Mouse (Mus musculus) embryonic facial prominence, embryonic 10.5 days (tissue): Measurements from ENCODE around the gene Sox5. TPM values are rescaled to one million over a fixed set of nuclear protein-coding genes. Genes with fewer than 3 reads are reported as not detected.

Source experiments
- DNase-seq: peaks from one replicate; pipeline ENCODE4 v3.0.0-alpha.2; 2017; ENCODE audit warnings: low spot score
- H3K27ac ChIP-seq: fragments of 300-500 bp; sonication (generic); replicated peaks from 2 replicates; pipeline ENCODE4 v1.5.1; 2016; ENCODE audit warnings: mild to moderate bottlenecking
- H3K27me3 ChIP-seq: fragments of 300-500 bp; sonication (generic); replicated peaks from 2 replicates; pipeline ENCODE4 v1.6.1; 2016; ENCODE audit warnings: low read depth, mild to moderate bottlenecking; ENCODE audit not compliant: poor library complexity, severe bottlenecking
- H3K36me3 ChIP-seq: fragments of 300-500 bp; sonication (generic); replicated peaks from 2 replicates; pipeline ENCODE4 v1.6.1; 2016; ENCODE audit warnings: mild to moderate bottlenecking, moderate library complexity
- H3K4me1 ChIP-seq: fragments of 300-500 bp; sonication (generic); 2 replicates; pipeline ENCODE4 v1.6.1; 2016
- H3K4me3 ChIP-seq: fragments of 300-500 bp; sonication (generic); 2 replicates; pipeline ENCODE4 v1.5.1; 2016; ENCODE audit warnings: mild to moderate bottlenecking, moderate library complexity
- H3K9me3 ChIP-seq: fragments of 300-500 bp; sonication (generic); 2 replicates; pipeline ENCODE4 v1.6.1; 2016; ENCODE audit warnings: mild to moderate bottlenecking
- WGBS: fragments of 180-500 bp; shearing (Covaris S2); methylation state at CpG from one replicate; pipeline ENCODE4 v1.1.7; 2016; 5-methylcytosine and 5-hydroxymethylcytosine counted together
- polyA plus RNA-seq: library from polyadenylated mRNA; unstranded; fragments of >200 nt; fragmentation: Nextera tagmentation; extraction: Ambion mirVana; gene quantifications from 2 replicates; pipeline ENCODE4 v1.2.1, GENCODE M21; 2016

The Sox5 gene
- polyA plus RNA-seq, 1 experiment from 2014 or later, result 65.1 TPM

DNA sequence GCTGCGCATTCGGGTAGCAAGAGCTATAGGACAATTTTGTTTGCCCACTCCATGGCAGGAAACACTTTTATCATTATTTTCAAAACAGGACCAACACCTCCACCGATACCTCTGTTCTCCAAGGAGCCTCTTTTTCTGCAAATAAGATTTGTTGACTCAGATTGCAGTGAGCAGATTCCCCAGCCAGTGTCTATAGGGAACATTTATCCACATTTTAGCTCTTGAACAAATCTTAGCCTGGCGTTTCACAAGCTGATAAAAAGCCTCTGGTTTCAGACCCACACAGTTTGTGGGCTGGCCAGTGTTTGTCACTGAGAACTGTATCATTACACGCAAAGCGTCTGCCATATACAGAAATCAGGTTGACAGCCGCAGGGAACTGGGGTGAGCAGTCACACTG is 823.4 kb downstream of the Sox5 start:
- DNase-seq, result no peak
- Histone ChIP-seq H3K4me3 (no peak overlapping the region), H3K36me3 (peaks cover 22% of the 10 kb centered on the region), H3K4me1 (peaks cover 15% of the 10 kb centered on the region), H3K9me3 (no peaks in the 10 kb centered on the region), H3K27me3 (no peaks in the 10 kb centered on the region), H3K27ac (no peak overlapping the region)
- 93% methylated on average over 7 of the region's 7 CpGs for WGBS

DNA sequence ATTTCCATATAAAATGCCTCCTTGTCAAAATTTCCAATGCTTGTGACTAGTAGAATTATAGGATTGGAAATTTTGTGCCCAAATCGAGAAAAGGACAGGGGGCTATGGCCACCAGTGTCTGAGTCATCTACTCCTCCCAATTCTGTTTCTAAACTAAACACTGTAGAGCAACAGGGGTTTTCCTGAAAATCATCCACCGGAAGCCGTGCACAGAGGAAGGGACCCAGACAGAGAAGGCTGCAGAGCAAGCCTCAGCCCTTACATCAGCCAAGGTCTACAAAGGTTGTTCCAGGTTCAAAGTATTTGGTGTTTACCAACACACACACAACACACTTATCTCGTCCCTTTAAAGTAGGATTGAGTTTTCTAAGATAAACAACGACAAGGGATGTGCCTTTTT is 824.7 kb downstream of the Sox5 start:
- Histone ChIP-seq H3K27me3 (no peaks in the 10 kb centered on the region), H3K9me3 (no peaks in the 10 kb centered on the region), H3K27ac (no peak overlapping the region), H3K36me3 (peaks cover 18% of the 10 kb centered on the region), H3K4me1 (peaks cover 15% of the 10 kb centered on the region), H3K4me3 (no peak overlapping the region)
- DNase-seq, result no peak
- WGBS, result 89% methylated on average over 5 of the region's 5 CpGs

DNA sequence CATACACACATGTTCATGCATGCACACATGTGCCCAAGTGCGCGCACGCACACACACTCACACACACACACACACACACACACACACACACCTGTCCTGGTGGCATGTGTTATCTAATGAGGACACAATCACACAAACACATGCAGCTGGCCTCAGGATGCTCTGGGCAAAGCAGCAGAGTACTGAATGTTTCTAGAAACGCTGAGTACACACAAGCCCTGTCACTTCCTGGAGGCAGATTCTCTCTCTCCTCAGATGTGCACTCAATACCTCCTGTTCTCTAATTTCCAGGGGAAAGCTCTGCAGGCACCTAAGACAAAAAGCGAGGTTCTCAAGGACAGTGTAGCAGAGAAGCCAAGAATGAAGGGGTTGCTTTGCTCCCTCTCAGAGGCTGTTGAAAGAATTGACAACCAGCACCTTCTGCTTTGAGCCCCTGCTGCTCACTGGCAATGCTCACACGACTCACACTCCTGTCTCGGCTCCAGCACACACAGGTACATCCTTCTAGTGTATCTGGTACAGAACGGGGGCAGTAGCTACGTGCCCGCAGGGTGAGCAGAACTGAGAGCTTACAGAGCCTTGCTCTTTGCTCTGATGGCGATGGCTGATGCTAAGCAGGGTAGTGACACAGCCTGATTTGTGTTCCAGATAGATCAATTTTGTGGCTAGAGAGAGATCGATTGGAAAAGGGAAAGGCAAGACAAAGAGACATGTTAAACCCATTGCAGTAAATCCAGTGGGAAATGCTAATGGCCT is 833.0 kb downstream of the Sox5 start:
- Histone ChIP-seq H3K27me3 (no peaks in the 10 kb centered on the region), H3K9me3 (no peaks in the 10 kb centered on the region), H3K4me3 (no peak overlapping the region), H3K36me3 (no peaks in the 10 kb centered on the region), H3K4me1 (peaks cover 7% of the 10 kb centered on the region), H3K27ac (peak overlapping the region; percentile 30)
- no peak for DNase-seq
- 68% methylated on average over 12 of the region's 12 CpGs for WGBS

DNA sequence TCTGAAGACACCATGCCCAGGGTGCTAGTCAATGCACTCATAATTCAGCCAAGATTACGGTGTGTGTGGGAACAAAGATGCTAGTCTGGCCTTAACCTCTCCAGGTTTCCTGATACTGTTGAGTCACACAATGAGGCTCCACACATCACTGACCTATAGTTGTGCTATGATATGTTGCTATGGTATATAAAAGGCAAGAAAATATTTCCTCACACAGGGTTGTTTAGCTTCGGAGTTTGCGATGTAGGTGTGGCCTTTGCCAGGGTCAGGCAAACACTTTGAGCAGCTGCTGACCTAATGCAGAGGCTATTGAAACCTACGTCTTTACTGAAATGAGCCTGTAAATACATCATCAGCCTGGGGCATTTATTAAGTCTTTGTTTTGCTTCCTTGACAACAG is 833.7 kb downstream of the Sox5 start:
- peaks cover 7% of the 10 kb centered on the region for H3K4me1 ChIP-seq
- no peak for DNase-seq
- H3K36me3 ChIP-seq, result peaks cover 6% of the 10 kb centered on the region
- H3K4me3 ChIP-seq, result no peak overlapping the region
- H3K27me3 ChIP-seq, result no peaks in the 10 kb centered on the region
- WGBS, result 82% methylated on average over 4 of the region's 4 CpGs
- H3K9me3 ChIP-seq, result no peaks in the 10 kb centered on the region
- no peak overlapping the region for H3K27ac ChIP-seq

DNA sequence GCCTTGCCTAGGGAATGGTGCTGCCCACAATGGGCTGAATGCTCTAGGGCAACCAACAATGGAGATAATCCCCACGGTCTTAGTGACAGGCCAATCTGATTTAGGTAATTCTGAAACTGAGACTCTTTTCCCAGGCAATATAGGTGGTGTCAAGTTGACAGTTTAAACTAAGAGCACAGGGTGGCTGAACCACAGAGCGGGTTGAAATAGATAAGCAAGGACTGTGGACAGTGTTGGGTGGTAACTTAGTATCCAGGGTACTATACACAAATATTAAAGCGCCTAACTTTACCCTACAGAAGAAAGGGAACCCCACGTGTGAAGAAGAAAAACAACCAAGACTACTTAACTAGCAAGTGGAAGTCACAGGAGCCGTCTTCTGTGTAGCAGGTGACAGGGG is 838.7 kb downstream of the Sox5 start:
- DNase-seq, result no peak
- H3K27ac ChIP-seq, result no peak overlapping the region
- no peaks in the 10 kb centered on the region for H3K27me3 ChIP-seq
- H3K9me3 ChIP-seq, result no peaks in the 10 kb centered on the region
- peaks cover 15% of the 10 kb centered on the region for H3K4me1 ChIP-seq
- peaks cover 12% of the 10 kb centered on the region for H3K36me3 ChIP-seq
- H3K4me3 ChIP-seq, result no peak overlapping the region
- 90% methylated on average over 5 of the region's 5 CpGs for WGBS

DNA sequence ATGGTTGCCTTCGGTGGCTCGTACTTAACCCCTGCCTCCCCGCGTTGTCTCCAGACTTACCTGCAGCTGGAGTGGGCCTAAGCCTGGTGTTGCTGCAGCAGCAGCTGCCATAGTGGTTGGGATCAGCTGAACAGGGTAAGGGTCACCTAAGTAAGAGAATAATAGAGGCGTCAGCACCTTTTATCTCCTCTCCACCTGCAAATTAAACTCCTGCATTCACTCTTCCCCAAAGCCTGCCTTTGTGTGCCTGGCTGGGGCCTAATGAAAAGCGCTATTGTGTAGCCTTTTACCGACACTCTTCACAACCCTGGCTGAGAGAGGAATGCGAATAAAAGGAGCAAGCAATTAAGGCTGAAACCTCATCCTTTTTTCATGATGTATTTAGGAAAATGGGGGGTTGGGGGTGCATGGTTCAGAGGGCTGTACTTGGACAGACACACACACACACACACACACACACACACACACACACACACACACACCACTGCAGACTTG is 840.4 kb downstream of the Sox5 start:
- WGBS, result 17% methylated on average over 8 of the region's 8 CpGs
- no peaks in the 10 kb centered on the region for H3K27me3 ChIP-seq
- H3K9me3 ChIP-seq, result no peaks in the 10 kb centered on the region
- no peak overlapping the region for H3K4me3 ChIP-seq
- peaks cover 15% of the 10 kb centered on the region for H3K4me1 ChIP-seq
- 0 out of 2 replicates have a peak overlapping the region, but pooled peaks have one; percentile 57 for H3K27ac ChIP-seq
- peak; percentile 49 for DNase-seq
- H3K36me3 ChIP-seq, result peaks cover 12% of the 10 kb centered on the region

DNA sequence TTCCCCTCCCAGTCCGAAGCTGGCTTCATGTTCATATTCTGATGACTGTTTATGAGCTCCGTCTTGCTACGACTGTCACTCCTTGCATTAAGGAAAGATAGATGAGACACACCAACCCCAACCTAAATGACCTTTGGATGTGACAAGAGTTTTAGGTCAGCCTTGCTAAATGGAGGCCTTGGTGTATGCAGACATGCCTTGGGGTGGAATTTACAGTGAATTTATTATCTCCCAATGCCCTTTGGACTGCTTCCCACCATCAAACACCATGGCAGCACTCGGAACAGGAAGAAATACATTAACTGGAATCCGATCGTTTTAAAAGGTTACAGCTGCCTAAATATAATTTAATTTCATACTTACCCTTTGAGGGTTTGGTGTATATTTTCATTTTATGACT is 858.6 kb downstream of the Sox5 start:
- Histone ChIP-seq H3K9me3 (no peaks in the 10 kb centered on the region), H3K27me3 (no peaks in the 10 kb centered on the region), H3K4me1 (peaks cover 9% of the 10 kb centered on the region), H3K27ac (no peak overlapping the region), H3K4me3 (no peak overlapping the region), H3K36me3 (peaks cover 14% of the 10 kb centered on the region)
- 74% methylated on average over 6 of the region's 6 CpGs for WGBS
- no peak for DNase-seq

DNA sequence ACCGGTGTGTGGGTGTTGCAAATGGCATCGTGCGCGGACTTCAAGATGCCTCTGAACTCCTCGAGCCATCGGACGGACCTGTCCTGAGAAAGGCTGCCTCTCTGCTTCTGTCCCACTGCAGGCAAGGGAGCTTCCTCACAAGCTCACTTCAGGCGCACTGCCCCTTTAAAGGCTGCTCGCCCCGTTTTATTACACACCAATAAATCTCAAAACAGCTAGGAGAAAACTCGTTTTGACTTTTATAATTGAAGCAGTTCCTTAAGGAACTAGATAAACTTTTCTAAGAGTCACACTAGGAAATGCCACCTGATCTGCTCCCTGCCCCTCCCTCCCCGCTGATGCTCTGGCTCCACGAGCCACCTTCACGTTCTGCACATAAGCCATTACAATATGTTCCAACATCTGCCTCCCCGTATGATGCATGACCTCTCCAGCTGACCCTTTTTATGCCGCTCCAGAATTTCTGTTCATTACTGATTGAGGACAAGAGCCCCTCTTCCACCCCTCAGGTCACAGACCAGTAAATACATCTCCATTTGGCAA is 863.3 kb downstream of the Sox5 start:
- H3K27ac ChIP-seq, result no peak overlapping the region
- 74% methylated on average over 16 of the region's 16 CpGs for WGBS
- peaks cover 6% of the 10 kb centered on the region; the same call in 1 of the 2 replicates for H3K36me3 ChIP-seq
- no peak for DNase-seq
- H3K4me1 ChIP-seq, result peaks cover 9% of the 10 kb centered on the region
- H3K4me3 ChIP-seq, result no peak overlapping the region
- H3K9me3 ChIP-seq, result no peaks in the 10 kb centered on the region
- H3K27me3 ChIP-seq, result no peaks in the 10 kb centered on the region

DNA sequence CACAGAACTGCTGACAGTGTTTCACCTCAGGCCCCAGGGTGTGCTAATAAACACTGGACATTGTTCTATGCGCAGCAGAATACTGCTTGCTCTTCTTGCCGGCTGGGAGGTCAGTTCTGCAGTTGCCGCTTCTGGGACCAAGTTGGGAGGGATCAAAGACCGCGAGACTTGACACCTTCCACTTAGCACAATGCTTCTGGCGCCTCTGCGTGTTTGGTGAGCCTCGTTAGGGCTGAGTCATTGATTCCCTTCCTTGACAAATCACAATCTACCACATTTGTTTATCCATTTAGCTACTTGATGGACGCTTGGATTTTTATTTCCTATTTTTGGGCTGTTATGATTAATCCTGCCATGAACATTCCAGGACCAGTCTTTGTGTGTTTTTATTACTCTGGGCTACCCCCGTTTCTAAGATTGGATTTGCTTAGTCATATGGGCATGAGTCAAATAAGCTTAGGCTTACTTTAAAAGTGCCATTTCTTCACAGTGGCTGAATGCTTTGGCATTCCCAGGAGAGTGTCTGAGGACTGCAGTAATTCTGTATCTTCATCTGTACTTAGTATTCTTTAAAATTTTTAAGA is 865.5 kb downstream of the Sox5 start:
- H3K4me1 ChIP-seq, result peaks cover 15% of the 10 kb centered on the region
- WGBS, result 83% methylated on average over 10 of the region's 10 CpGs
- H3K36me3 ChIP-seq, result peaks cover 6% of the 10 kb centered on the region; the same call in 1 of the 2 replicates
- H3K9me3 ChIP-seq, result no peaks in the 10 kb centered on the region
- H3K27me3 ChIP-seq, result no peaks in the 10 kb centered on the region
- H3K27ac ChIP-seq, result no peak overlapping the region
- H3K4me3 ChIP-seq, result no peak overlapping the region
- no peak for DNase-seq

DNA sequence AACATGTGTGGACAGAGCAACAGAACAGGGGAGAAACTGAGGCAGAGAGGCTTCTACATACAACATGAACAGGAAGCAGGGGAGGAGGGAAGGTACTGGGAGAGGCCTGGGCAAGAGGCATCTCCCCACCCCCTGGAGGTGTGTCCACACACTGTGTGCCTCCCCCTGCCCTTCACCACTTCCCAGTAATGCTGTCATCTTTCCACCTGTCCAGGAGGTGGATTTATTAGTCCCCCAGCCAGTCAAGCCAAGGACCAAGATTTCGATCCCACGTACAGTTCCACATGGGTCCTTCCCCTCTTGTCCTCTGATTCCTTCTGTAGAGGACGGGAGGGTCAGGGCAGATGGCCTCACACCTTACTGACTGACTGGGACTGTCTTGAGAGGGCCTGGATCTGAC is 866.1 kb downstream of the Sox5 start:
- Histone ChIP-seq H3K9me3 (no peaks in the 10 kb centered on the region), H3K27me3 (no peaks in the 10 kb centered on the region), H3K4me1 (peaks cover 21% of the 10 kb centered on the region), H3K4me3 (no peak overlapping the region), H3K36me3 (peaks cover 6% of the 10 kb centered on the region; the same call in 1 of the 2 replicates), H3K27ac (no peak overlapping the region)
- 91% methylated on average over 3 of the region's 3 CpGs for WGBS
- DNase-seq, result no peak

DNA sequence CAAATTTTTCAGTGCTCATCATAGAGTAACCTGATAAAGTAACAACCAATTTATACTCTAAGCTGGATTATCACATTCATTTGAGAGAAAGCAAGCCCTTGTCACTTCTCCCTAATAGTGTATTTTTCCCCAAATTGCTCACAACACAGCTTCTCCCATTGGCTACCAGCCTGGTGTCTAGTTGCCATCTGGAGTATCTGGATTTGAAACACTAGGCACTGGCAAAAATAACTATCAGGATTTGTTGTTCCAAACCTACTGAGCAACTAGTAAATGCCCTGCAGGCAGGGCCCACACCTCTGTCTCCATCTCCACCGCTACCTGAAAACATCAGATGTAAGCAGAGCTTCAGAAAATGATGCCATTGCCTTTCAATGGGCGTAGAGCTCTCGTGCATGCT is 869.5 kb downstream of the Sox5 start:
- H3K9me3 ChIP-seq, result no peaks in the 10 kb centered on the region
- no peak overlapping the region for H3K27ac ChIP-seq
- no peaks in the 10 kb centered on the region for H3K27me3 ChIP-seq
- H3K36me3 ChIP-seq, result peaks cover 8% of the 10 kb centered on the region; the same call in 1 of the 2 replicates
- H3K4me3 ChIP-seq, result no peak overlapping the region
- peaks cover 12% of the 10 kb centered on the region for H3K4me1 ChIP-seq
- DNase-seq, result no peak
- 87% methylated on average over 3 of the region's 3 CpGs for WGBS

DNA sequence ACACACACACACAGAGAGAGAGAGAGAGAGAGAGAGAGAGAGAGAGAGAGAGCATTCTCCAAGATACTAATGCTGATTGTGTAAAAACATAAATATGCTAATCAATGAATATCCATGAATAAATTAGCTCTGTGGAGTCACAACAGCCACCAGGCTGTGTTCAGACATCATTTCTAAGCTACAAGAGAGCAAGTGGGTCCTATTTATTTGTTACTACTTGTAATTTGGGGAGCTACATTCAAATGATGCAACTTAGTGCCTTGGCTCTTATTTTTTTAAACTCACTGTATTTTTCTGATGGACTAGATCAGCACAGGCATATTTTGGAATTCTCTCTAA is 877.1 kb downstream of the Sox5 start:
- Histone ChIP-seq H3K36me3 (peaks cover 4% of the 10 kb centered on the region; the same call in 1 of the 2 replicates), H3K9me3 (no peaks in the 10 kb centered on the region), H3K4me1 (peaks cover 9% of the 10 kb centered on the region; the same call in 1 of the 2 replicates), H3K27ac (no peak overlapping the region), H3K27me3 (no peaks in the 10 kb centered on the region), H3K4me3 (no peak overlapping the region)
- DNase-seq, result no peak
